Mouse (Mus musculus) intestine, postnatal 0 days (tissue): ENCODE measurements around the gene Hsp90aa1. TPM values are rescaled to one million over a fixed set of nuclear protein-coding genes. Genes with fewer than 3 reads are reported as not detected.

Experiments
- ATAC-seq: fragments of 200-750 bp; cut with Nextera tagmentation; 2 replicates; pipeline ENCODE4 v1.8.0; 2017; ENCODE audit warnings: mild to moderate bottlenecking, moderate TSS enrichment, moderate library complexity
- H3K27ac ChIP-seq: fragments of 300-500 bp; sonication (generic); 2 replicates; pipeline ENCODE4 v1.5.1; 2014; ENCODE audit warnings: mild to moderate bottlenecking, low read depth, low read length, moderate library complexity
- H3K27me3 ChIP-seq: fragments of 300-500 bp; sonication (generic); replicated peaks from 2 replicates; pipeline ENCODE4 v1.6.1; 2014; ENCODE audit warnings: low read length, mixed read lengths; ENCODE audit not compliant: control insufficient read depth, insufficient read depth
- H3K36me3 ChIP-seq: fragments of 300-500 bp; sonication (generic); 2 replicates; pipeline ENCODE4 v1.6.1; 2014; ENCODE audit warnings: mild to moderate bottlenecking, moderate library complexity; ENCODE audit not compliant: control insufficient read depth, insufficient read depth
- H3K4me1 ChIP-seq: fragments of 300-500 bp; sonication (generic); replicated peaks from 2 replicates; pipeline ENCODE4 v1.6.1; 2014; ENCODE audit warnings: antibody characterized with exemption, low read length, mixed read lengths; ENCODE audit not compliant: control insufficient read depth, insufficient read depth
- H3K4me2 ChIP-seq: fragments of 300-500 bp; sonication (generic); replicated peaks from 2 replicates; pipeline ENCODE4 v1.6.1; 2014; ENCODE audit warnings: low read depth, mild to moderate bottlenecking, moderate library complexity
- H3K4me3 ChIP-seq: fragments of 300-500 bp; sonication (generic); 2 replicates; pipeline ENCODE4 v1.5.1; 2014; ENCODE audit warnings: low read depth, low read length
- H3K9ac ChIP-seq: fragments of 300-500 bp; sonication (generic); 2 replicates; pipeline ENCODE4 v1.6.1; 2014; ENCODE audit warnings: mild to moderate bottlenecking, low read depth, low read length
- H3K9me3 ChIP-seq: fragments of 300-500 bp; sonication (generic); 2 replicates; pipeline ENCODE4 v1.6.1; 2016; ENCODE audit warnings: mixed run types; ENCODE audit not compliant: control insufficient read depth
- CTCF ChIP-seq: sonication (generic); IDR thresholded peaks from 2 replicates; pipeline ENCODE4 v1.5.1; 2016; ENCODE audit warnings: low read depth, mild to moderate bottlenecking, control low read depth, antibody characterized with exemption, moderate library complexity
- WGBS: fragments of 180-500 bp; shearing (Covaris S2); extraction: QIAGEN DNeasy Blood & Tissue Kit; methylation state at CpG from one replicate; pipeline ENCODE4 v1.1.7; 2014; 5-methylcytosine and 5-hydroxymethylcytosine counted together
- polyA plus RNA-seq: library from polyadenylated mRNA; unstranded; fragments of >200 nt; fragmentation: Nextera tagmentation; extraction: Ambion mirVana; gene quantifications from 2 replicates; pipeline ENCODE4 v1.2.1, GENCODE M21; 2015

Gene Hsp90aa1
- polyA plus RNA-seq, 1 experiment from 2014 or later = 269 TPM

DNA sequence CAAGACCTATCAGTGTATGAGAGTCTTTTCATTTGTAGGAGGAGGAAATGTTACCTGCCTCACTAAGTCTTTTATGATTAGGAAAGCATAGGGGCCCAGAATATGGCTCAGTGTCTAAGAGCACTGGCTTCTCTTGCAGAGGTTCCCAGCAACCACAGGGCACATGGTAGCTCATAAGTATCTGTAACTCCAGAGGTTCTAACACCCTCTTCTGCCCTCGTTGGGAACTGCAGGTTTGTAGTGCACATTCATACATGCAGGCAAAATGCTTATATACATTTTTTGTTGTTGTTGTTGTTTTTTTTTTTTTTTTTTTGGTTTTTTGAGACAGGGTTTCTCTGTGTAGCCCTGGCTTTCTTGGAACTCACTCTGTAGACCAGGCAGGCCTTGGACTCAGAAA lies 23.9 kb upstream of the Hsp90aa1 start:
- whole genome bisulfite sequencing = 44% methylated on average over 1 of the region's 1 CpGs
- peak; percentile 12; the same call in 1 of the 2 replicates for TF ChIP-seq CTCF
- H3K9me3 ChIP-seq = no peaks in the 10 kb centered on the region
- H3K27ac ChIP-seq = no peak overlapping the region
- H3K36me3 ChIP-seq = no peaks in the 10 kb centered on the region
- no peaks in the 10 kb centered on the region for H3K27me3 ChIP-seq
- ATAC-seq = no peak
- no peaks in the 10 kb centered on the region for H3K4me1 ChIP-seq
- H3K4me2 ChIP-seq = no peak overlapping the region
- H3K9ac ChIP-seq = no peak overlapping the region
- H3K4me3 ChIP-seq = no peak overlapping the region

DNA sequence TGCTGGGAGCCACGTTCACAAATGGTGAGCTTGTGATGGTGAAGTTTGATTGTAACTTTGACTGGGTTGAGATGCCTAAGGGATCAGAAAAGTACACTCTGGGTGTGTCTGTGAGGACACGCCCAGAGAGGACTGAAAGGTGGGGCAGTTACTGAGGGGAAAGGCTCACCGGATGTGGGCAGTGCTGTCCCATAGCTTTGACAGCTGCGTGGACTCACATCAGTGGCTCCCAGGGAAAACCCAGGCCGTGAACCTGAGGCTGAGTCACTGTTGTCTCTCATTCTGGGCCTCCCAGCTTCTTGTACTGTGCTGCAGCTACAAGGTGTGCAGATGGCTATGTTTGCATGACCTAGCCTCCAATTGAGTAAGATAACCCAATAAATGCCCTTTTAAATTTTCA lies 23.0 kb upstream of the Hsp90aa1 start:
- ATAC-seq = no peak
- H3K4me3 ChIP-seq = no peak overlapping the region
- no peak overlapping the region for H3K27ac ChIP-seq
- H3K9ac ChIP-seq = no peak overlapping the region
- 57% methylated on average over 5 of the region's 5 CpGs for WGBS
- H3K27me3 ChIP-seq = 0 out of 2 replicates have a peak, but pooled peaks cover 3% of the 10 kb centered on the region
- no peak overlapping the region for H3K4me2 ChIP-seq
- no peaks in the 10 kb centered on the region for H3K36me3 ChIP-seq
- no peaks in the 10 kb centered on the region for H3K4me1 ChIP-seq
- no peak for TF ChIP-seq CTCF
- no peaks in the 10 kb centered on the region for H3K9me3 ChIP-seq

DNA sequence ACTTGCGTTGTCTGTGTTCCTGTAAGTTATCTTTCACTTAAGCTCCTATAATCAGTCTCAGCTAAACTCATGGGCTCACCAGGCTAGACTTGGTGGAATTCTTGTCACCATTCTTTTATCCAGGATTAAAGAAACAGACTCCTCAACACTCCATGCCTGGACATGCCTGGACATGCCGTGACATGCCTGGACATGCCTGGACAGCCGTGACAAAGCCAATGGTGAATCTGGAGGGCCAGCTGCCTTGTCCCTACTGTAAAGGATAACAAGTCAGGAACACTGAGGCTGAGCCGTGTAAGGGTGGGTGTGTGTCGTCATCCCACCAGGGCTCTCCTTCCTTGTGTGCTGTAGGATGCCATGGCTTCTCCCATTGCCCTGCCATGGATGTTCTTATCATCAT lies 22.5 kb upstream of the Hsp90aa1 start:
- no peak for ATAC-seq
- 89% methylated on average over 5 of the region's 5 CpGs for WGBS

DNA sequence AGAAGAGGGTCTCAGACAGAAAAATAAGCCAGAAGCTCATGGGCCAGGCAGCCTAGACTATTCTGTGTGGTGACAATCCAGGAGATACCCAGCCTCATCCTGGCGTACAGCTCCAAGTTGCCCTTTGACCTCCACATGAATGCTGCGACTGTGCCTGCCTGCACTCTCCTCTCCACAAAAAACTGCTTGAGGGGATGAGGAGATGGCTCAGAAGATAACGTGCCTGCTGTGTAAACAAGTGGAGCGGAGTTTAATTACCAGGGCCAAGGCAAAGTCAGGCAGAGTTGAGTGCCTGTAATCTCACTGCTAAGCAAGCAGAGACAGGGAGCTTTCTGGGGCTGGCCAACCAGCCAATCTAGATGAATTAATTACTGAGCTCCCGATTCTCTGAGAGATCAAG lies 13.5 kb upstream of the Hsp90aa1 start:
- no peak for ATAC-seq
- H3K4me1 ChIP-seq = no peaks in the 10 kb centered on the region
- H3K27ac ChIP-seq = no peak overlapping the region
- no peaks in the 10 kb centered on the region; the same call in 1 of the 2 replicates for H3K27me3 ChIP-seq
- TF ChIP-seq CTCF = no peak
- no peak overlapping the region for H3K4me2 ChIP-seq
- WGBS = 9% methylated on average over 5 of the region's 5 CpGs
- no peaks in the 10 kb centered on the region for H3K36me3 ChIP-seq
- no peak overlapping the region for H3K9ac ChIP-seq
- no peak overlapping the region for H3K4me3 ChIP-seq
- H3K9me3 ChIP-seq = no peaks in the 10 kb centered on the region

More for the DNA sequence above, 22.5 kb upstream of the Hsp90aa1 start:
- H3K27me3 ChIP-seq = 0 out of 2 replicates have a peak, but pooled peaks cover 3% of the 10 kb centered on the region
- no peak overlapping the region for H3K4me2 ChIP-seq
- H3K4me3 ChIP-seq = no peak overlapping the region
- no peaks in the 10 kb centered on the region for H3K36me3 ChIP-seq
- H3K9me3 ChIP-seq = no peaks in the 10 kb centered on the region
- TF ChIP-seq CTCF = no peak
- no peak overlapping the region for H3K27ac ChIP-seq
- no peaks in the 10 kb centered on the region for H3K4me1 ChIP-seq
- H3K9ac ChIP-seq = no peak overlapping the region

DNA sequence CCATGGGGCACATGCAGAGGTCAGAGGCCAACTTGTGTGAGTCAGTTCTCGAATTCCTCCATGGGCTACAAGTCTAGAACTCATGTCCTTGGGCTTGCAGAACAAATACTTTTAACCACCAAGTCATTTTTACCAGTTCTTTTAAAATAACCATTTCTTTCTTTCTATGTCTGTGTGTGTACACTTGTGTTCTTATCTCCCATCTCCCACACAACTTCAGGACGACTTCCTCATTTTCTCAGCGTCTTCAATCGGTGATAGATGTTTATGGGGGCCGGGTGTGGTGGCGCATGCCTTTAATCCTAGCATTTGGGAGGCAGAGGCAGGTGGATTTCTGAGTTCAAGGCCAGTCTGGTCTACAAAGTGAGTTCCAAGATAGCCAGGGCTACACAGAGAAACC lies 11.7 kb upstream of the Hsp90aa1 start:
- ATAC-seq = no peak
- Histone ChIP-seq H3K9ac (no peak overlapping the region), H3K27me3 (no peaks in the 10 kb centered on the region; the same call in 1 of the 2 replicates), H3K9me3 (no peaks in the 10 kb centered on the region), H3K27ac (no peak overlapping the region), H3K36me3 (no peaks in the 10 kb centered on the region), H3K4me3 (no peak overlapping the region), H3K4me1 (no peaks in the 10 kb centered on the region), H3K4me2 (no peak overlapping the region)
- WGBS = 81% methylated on average over 6 of the region's 6 CpGs
- TF ChIP-seq CTCF = no peak

DNA sequence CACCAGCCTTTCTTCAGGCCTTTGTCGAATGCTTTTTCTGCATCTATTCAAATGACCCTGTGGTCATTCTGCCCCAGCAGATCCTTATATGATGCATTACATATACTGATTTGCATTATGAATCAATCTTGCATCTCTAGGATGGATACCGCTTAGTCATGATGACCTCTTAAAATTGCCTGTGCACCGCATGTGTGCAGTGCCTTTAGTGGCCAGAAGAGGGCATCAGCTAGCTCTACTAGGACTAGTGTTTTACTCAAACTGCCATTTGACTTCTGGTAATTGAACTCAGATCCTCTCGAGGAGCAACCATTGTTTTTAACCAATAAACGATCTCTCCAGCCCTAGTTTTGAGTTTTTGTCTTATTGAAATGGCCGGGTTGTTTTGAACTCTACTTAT lies 11.3 kb upstream of the Hsp90aa1 start:
- Histone ChIP-seq H3K27ac (no peak overlapping the region), H3K9ac (no peak overlapping the region), H3K4me3 (no peak overlapping the region), H3K4me1 (no peaks in the 10 kb centered on the region), H3K36me3 (no peaks in the 10 kb centered on the region), H3K4me2 (no peak overlapping the region), H3K9me3 (no peaks in the 10 kb centered on the region), H3K27me3 (no peaks in the 10 kb centered on the region; the same call in 1 of the 2 replicates)
- ATAC-seq = no peak
- TF ChIP-seq CTCF = peak; percentile 56
- 96% methylated on average over 6 of the region's 6 CpGs for WGBS

DNA sequence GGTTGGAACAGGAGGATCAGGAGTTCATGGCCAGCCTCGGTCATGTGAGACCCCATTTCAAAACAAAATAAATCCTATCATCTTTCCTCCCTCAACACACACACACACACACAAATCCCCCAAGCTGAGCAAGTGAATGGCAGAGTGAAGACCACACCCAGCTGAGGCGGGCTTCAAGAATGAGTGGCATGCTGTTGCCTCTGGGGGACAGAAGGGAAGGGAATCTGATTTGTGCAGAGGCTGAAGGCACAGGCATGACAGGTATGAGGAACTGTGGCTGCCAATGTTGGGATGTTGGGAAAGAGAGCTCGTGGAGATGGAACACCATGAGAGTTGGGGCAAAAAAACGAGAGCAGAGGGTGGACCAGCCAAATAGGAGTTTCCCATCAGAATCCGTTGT lies 8.7 kb upstream of the Hsp90aa1 start:
- no peak overlapping the region for H3K4me2 ChIP-seq
- TF ChIP-seq CTCF = no peak
- no peak overlapping the region for H3K4me3 ChIP-seq
- no peak overlapping the region for H3K27ac ChIP-seq
- peaks cover 8% of the 10 kb centered on the region; the same call in 1 of the 2 replicates for H3K4me1 ChIP-seq
- H3K27me3 ChIP-seq = no peaks in the 10 kb centered on the region
- no peaks in the 10 kb centered on the region for H3K9me3 ChIP-seq
- ATAC-seq = no peak
- no peaks in the 10 kb centered on the region for H3K36me3 ChIP-seq
- 53% methylated on average over 5 of the region's 5 CpGs for WGBS
- H3K9ac ChIP-seq = no peak overlapping the region
